Mouse (Mus musculus): ENCODE results near the gene Ptpru. TPM values are rescaled to one million over a fixed set of nuclear protein-coding genes. Genes with fewer than 3 reads are reported as not detected.

Gene Ptpru
- polyA plus RNA-seq, 1 experiment from 2014 or later: 31.1 TPM

- H3K27ac ChIP-seq: no peak overlapping the region
- no peak overlapping the region for H3K9ac ChIP-seq
- H3K9me3 ChIP-seq (replicated peaks): no peaks in the 10 kb centered on the region
- no peak overlapping the region for H3K4me3 ChIP-seq
- H3K36me3 ChIP-seq (ENCODE audit: poor library complexity, severe bottlenecking): peaks cover 10% of the 10 kb centered on the region
- no peak overlapping the region for H3K4me2 ChIP-seq
- H3K4me1 ChIP-seq: no peaks in the 10 kb centered on the region; the same call in 1 of the 2 replicates
- ATAC-seq: no peak
- H3K27me3 ChIP-seq: no peaks in the 10 kb centered on the region
- 76% methylated on average over 3 of the region's 3 CpGs for WGBS
Measured at GRCm38 (mm10) chr4:131763479-131763878, 74.6 kb downstream of the Ptpru start.

- Histone ChIP-seq H3K9ac (no peak overlapping the region), H3K4me2 (no peak overlapping the region), H3K9me3 (replicated peaks) (no peaks in the 10 kb centered on the region), H3K27me3 (no peaks in the 10 kb centered on the region), H3K27ac (no peak overlapping the region), H3K4me3 (no peak overlapping the region), H3K36me3 (ENCODE audit: poor library complexity, severe bottlenecking) (no peaks in the 10 kb centered on the region), H3K4me1 (no peaks in the 10 kb centered on the region; the same call in 1 of the 2 replicates)
- ATAC-seq: no peak
- WGBS: 81% methylated on average over 8 of the region's 8 CpGs
Measured at GRCm38 (mm10) chr4:131762211-131762784, 75.8 kb downstream of the Ptpru start.

GRCm38 (mm10) chr4:131752204-131752837 is 85.8 kb downstream of the Ptpru start:
- Histone ChIP-seq H3K27me3 (no peaks in the 10 kb centered on the region), H3K27ac (peak overlapping the region; percentile 35), H3K9ac (no peak overlapping the region), H3K4me3 (no peak overlapping the region), H3K4me1 (peaks cover 14% of the 10 kb centered on the region), H3K36me3 (ENCODE audit: poor library complexity, severe bottlenecking) (no peaks in the 10 kb centered on the region), H3K9me3 (replicated peaks) (no peaks in the 10 kb centered on the region), H3K4me2 (no peak overlapping the region)
- ATAC-seq: peak; percentile 63; the same call in 1 of the 2 replicates
- WGBS: 60% methylated on average over 9 of the region's 10 CpGs

GRCm38 (mm10) chr4:131751561-131751960 is 86.5 kb downstream of the Ptpru start:
- Histone ChIP-seq H3K27ac (peak overlapping the region; percentile 51; the same call in 1 of the 2 replicates), H3K9ac (no peak overlapping the region)

DNA sequence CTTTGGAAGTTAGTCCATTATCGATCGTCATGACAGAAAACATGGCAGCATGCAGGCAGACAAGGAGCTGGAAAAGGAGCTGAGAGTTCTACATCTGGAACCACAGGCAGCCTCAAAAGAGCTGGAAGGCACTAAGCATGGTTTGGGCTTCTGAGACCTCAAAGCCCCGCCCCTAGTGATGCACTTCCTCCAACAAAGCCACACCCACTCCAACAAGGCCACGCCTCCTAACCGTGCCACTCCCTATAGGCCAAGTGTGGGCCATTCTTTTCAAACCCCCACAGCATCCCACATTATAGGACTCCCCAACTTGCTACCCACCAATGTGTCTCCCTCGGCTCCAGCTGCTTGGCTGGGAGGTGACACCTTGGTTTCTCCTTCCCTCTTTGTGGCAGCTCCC is 88.3 kb downstream of the Ptpru start:
- Histone ChIP-seq H3K4me3 (no peak overlapping the region), H3K4me2 (no peak overlapping the region), H3K27ac (no peak overlapping the region), H3K36me3 (ENCODE audit: poor library complexity, severe bottlenecking) (no peaks in the 10 kb centered on the region), H3K9me3 (replicated peaks) (no peaks in the 10 kb centered on the region), H3K27me3 (no peaks in the 10 kb centered on the region), H3K9ac (no peak overlapping the region), H3K4me1 (peaks cover 14% of the 10 kb centered on the region)
- ATAC-seq: no peak
- WGBS: 89% methylated on average over 6 of the region's 6 CpGs

More at GRCm38 (mm10) chr4:131751561-131751960, 86.5 kb downstream of the Ptpru start:
- H3K36me3 ChIP-seq (ENCODE audit: poor library complexity, severe bottlenecking): no peaks in the 10 kb centered on the region
- H3K4me2 ChIP-seq: no peak overlapping the region
- H3K4me1 ChIP-seq: peaks cover 14% of the 10 kb centered on the region
- H3K9me3 ChIP-seq (replicated peaks): no peaks in the 10 kb centered on the region
- H3K27me3 ChIP-seq: no peaks in the 10 kb centered on the region
- ATAC-seq: no peak
- H3K4me3 ChIP-seq: no peak overlapping the region
- WGBS: 46% methylated on average over 7 of the region's 7 CpGs

DNA sequence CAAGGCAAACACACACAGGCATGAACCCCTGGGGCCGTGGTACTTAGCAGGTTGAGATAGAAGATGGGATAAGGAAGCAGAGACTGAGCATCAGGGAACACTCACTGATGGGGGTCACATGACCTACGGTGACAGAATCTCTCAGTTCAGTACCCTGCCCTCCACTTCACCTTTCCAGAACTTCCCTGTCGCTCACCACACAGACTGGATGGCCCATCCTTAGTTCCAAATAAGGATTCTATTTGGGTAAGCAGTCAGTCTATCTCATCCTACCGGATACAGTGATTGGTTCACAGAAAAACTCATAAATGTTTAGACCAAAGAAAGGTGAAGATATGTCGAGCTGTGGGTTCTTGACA is 93.4 kb downstream of the Ptpru start:
- H3K4me1 ChIP-seq: no peaks in the 10 kb centered on the region
- no peak overlapping the region for H3K4me3 ChIP-seq
- no peak for ATAC-seq
- no peaks in the 10 kb centered on the region for H3K9me3 ChIP-seq (replicated peaks)
- no peak overlapping the region for H3K27ac ChIP-seq
- H3K9ac ChIP-seq: no peak overlapping the region
- WGBS: 94% methylated on average over 5 of the region's 5 CpGs
- H3K36me3 ChIP-seq (ENCODE audit: poor library complexity, severe bottlenecking): no peaks in the 10 kb centered on the region
- H3K27me3 ChIP-seq: no peaks in the 10 kb centered on the region
- H3K4me2 ChIP-seq: no peak overlapping the region

- ATAC-seq: no peak
- Histone ChIP-seq H3K36me3 (ENCODE audit: poor library complexity, severe bottlenecking) (no peaks in the 10 kb centered on the region), H3K27ac (no peak overlapping the region), H3K4me3 (no peak overlapping the region), H3K27me3 (no peaks in the 10 kb centered on the region), H3K4me1 (no peaks in the 10 kb centered on the region), H3K4me2 (no peak overlapping the region), H3K9ac (no peak overlapping the region), H3K9me3 (replicated peaks) (no peaks in the 10 kb centered on the region)
- 70% methylated on average over 5 of the region's 5 CpGs for WGBS
Measured at GRCm38 (mm10) chr4:131743831-131744684, 94.0 kb downstream of the Ptpru start.

DNA sequence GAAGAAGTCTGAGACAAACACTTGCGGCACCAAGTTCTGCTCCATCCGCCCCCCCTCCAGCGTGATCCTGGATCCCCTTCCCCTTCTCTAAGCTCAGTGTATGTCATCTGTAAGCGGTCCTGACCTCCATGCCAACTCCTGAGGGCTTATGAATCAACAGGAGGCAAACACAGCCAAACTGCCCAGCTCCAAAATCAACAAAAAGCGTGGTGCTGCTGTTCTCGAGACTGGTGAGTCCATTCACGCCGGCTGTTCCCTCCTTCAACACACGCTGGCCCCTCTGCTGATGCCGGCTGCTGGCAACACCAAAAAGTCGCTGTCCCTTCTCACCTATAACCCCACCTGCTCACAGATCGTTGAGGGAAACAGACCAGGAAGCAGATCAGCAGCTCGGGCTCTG is 95.1 kb downstream of the Ptpru start:
- H3K4me2 ChIP-seq: no peak overlapping the region
- H3K36me3 ChIP-seq (ENCODE audit: poor library complexity, severe bottlenecking): no peaks in the 10 kb centered on the region
- H3K27ac ChIP-seq: no peak overlapping the region
- H3K4me1 ChIP-seq: no peaks in the 10 kb centered on the region
- WGBS: 81% methylated on average over 13 of the region's 13 CpGs
- H3K9ac ChIP-seq: no peak overlapping the region
- no peaks in the 10 kb centered on the region for H3K9me3 ChIP-seq (replicated peaks)
- H3K4me3 ChIP-seq: no peak overlapping the region
- ATAC-seq: no peak
- no peaks in the 10 kb centered on the region for H3K27me3 ChIP-seq

DNA sequence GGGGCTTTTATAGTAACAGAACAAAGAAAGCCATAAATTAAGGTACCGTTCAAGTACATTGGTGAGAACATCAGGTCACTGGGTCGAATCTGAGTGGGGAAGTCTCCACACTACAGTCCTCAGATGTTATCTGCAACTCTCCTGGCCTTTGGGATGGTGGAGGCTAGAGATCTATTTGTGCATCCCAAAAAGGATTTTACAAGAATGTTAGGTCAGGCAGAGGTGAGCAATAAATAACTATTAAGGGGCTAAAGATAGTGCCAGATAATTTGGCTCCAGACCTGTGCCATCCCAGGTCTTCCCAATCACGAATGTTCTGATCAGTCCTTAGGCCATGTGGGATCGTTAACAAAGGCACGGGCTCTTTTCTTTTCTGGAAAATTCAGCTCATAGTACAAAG is 97.5 kb downstream of the Ptpru start:
- no peaks in the 10 kb centered on the region for H3K36me3 ChIP-seq (ENCODE audit: poor library complexity, severe bottlenecking)
- WGBS: 79% methylated on average over 5 of the region's 5 CpGs
- no peak overlapping the region for H3K27ac ChIP-seq
- no peak overlapping the region for H3K4me2 ChIP-seq
- no peak overlapping the region for H3K4me3 ChIP-seq
- no peaks in the 10 kb centered on the region for H3K4me1 ChIP-seq
- no peaks in the 10 kb centered on the region for H3K9me3 ChIP-seq (replicated peaks)
- no peak for ATAC-seq
- no peaks in the 10 kb centered on the region for H3K27me3 ChIP-seq
- H3K9ac ChIP-seq: no peak overlapping the region

GRCm38 (mm10) chr4:131728628-131729027 is 109.5 kb downstream of the Ptpru start:
- no peaks in the 10 kb centered on the region for H3K9me3 ChIP-seq (replicated peaks)
- H3K4me1 ChIP-seq: 0 out of 2 replicates have a peak, but pooled peaks cover under 1% of the 10 kb centered on the region
- no peak overlapping the region for H3K4me3 ChIP-seq
- no peaks in the 10 kb centered on the region for H3K36me3 ChIP-seq (ENCODE audit: poor library complexity, severe bottlenecking)
- no peak overlapping the region for H3K27ac ChIP-seq
- H3K9ac ChIP-seq: no peak overlapping the region
- peaks cover 3% of the 10 kb centered on the region; the same call in 1 of the 2 replicates for H3K27me3 ChIP-seq
- ATAC-seq: no peak
- no peak overlapping the region for H3K4me2 ChIP-seq
- 54% methylated on average over 5 of the region's 7 CpGs for WGBS

DNA sequence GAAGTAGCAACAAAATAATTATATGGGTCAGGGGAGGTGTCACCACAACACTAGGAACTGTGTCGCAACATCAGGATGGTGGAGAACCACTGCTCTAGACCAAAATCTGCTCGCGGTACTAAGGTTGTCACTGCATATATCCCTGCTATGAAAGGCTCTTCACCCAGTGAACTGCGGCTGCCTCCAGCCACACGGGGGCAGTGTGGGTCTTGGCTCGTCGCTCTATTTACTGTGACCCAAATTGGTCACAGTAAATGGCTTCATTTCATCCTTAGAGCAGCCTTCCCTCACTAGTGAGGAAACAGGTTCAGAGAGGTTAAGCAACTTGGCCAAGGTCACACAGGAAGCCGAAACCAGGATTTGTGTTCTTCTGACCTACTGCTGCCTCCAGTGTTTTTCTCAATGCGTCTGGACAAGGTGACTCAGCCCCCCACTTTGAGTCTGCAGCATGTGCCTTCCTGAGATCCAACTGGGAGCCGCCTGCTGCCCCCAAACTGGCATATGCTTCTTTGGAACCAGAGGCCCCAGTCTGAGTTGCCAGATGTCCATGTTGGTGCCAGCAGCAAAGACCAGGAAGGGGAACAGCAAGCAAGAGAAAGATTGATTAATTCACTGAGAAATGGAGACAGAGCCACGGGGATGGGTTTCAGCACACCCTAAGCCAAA is 114.5 kb downstream of the Ptpru start:
- Histone ChIP-seq H3K27ac (no peak overlapping the region; the same call in 1 of the 2 replicates), H3K27me3 (peaks cover 3% of the 10 kb centered on the region; the same call in 1 of the 2 replicates), H3K4me2 (no peak overlapping the region), H3K9me3 (replicated peaks) (no peaks in the 10 kb centered on the region), H3K4me1 (0 out of 2 replicates have a peak, but pooled peaks cover 4% of the 10 kb centered on the region), H3K9ac (no peak overlapping the region), H3K36me3 (ENCODE audit: poor library complexity, severe bottlenecking) (no peaks in the 10 kb centered on the region), H3K4me3 (no peak overlapping the region)
- no peak for ATAC-seq
- 51% methylated on average over 11 of the region's 11 CpGs for WGBS
